ENCODE assay signal across 8 mouse cellular contexts in genomic region chr17:80726821-80727220, GRCm38 (mm10). TPM values are rescaled to one million over a fixed set of nuclear protein-coding genes. Genes with fewer than 3 reads are reported as not detected.
DNase-seq lines count a peak whose midpoint lies in the region; ATAC-seq and TF ChIP-seq lines count a peak whose summit lies in the region.

No protein-coding gene starts in this region.

- H3K27ac ChIP-seq in spleen, adult 2 months (ENCODE audit: insufficient read depth, low read length) = no peak overlapping the region
- H3K27ac ChIP-seq in forebrain, embryonic 10.5 days = peak overlapping the region; percentile 96
- H3K27ac ChIP-seq in hindbrain, embryonic 14.5 days = peak overlapping the region; percentile 93
- no peak overlapping the region for H3K27ac ChIP-seq in liver, embryonic 11.5 days (ENCODE audit: low read depth, low read length)
- H3K27ac ChIP-seq in neural tube, embryonic 12.5 days = no peak overlapping the region

- 44% methylated on average over 8 of the region's 8 CpGs for WGBS in spleen, adult 2 months
- 22% methylated on average over 8 of the region's 8 CpGs for WGBS in forebrain, embryonic 10.5 days
- WGBS in hindbrain, embryonic 14.5 days = 11% methylated on average over 8 of the region's 8 CpGs
- WGBS in liver, embryonic 11.5 days = 28% methylated on average over 8 of the region's 8 CpGs
- WGBS in neural tube, embryonic 12.5 days = 12% methylated on average over 8 of the region's 8 CpGs

- peak overlapping the region; percentile 12; the same call in 1 of the 2 replicates for H3K4me3 ChIP-seq in spleen, adult 2 months (ENCODE audit: extremely low read depth, insufficient read depth, insufficient read length)
- H3K4me3 ChIP-seq in forebrain, embryonic 10.5 days = peak overlapping the region; percentile 98
- peak overlapping the region; percentile 98 for H3K4me3 ChIP-seq in hindbrain, embryonic 14.5 days (replicated peaks; ENCODE audit: low read length)
- peak overlapping the region; percentile 88 for H3K4me3 ChIP-seq in liver, embryonic 11.5 days (ENCODE audit: low read depth, low read length)
- peak overlapping the region; percentile 88 for H3K4me3 ChIP-seq in neural tube, embryonic 12.5 days

- no peak for TF ChIP-seq CTCF in spleen, adult 2 months (IDR thresholded peaks at IDR 0.05; ENCODE audit: extremely low read depth, insufficient read depth, insufficient read length, insufficient replicate concordance)

- H3K9ac ChIP-seq in hindbrain, embryonic 14.5 days = peak overlapping the region; percentile 99
- peak overlapping the region; percentile 86 for H3K9ac ChIP-seq in liver, embryonic 11.5 days (ENCODE audit: low read depth, low read length)
- H3K9ac ChIP-seq in neural tube, embryonic 12.5 days = peak overlapping the region; percentile 29; the same call in 1 of the 2 replicates

- TF ChIP-seq POLR2A in spleen, adult 2 months (IDR thresholded peaks at IDR 0.05; ENCODE audit: low read depth, low read length) = no peak

- no peak for DNase-seq in spleen, adult 2 months (ENCODE audit: low read depth in 1 of 2, low spot score in 2 of 2)
- DNase-seq in spleen, postnatal 10 days (ENCODE audit: low spot score in 2 of 2) = no peak
- no peak for DNase-seq in forebrain, embryonic 10.5 days (ENCODE audit: extremely low spot score, low spot score)
- peak; percentile 36 for DNase-seq in hindbrain, embryonic 14.5 days (ENCODE audit: low spot score)
- no peak for DNase-seq in liver, embryonic 11.5 days (ENCODE audit: low spot score)

- H3K4me1 ChIP-seq in spleen, adult 2 months (ENCODE audit: control insufficient read depth, insufficient read depth, insufficient read length) = peaks cover 3% of the 10 kb centered on the region; the same call in 1 of the 2 replicates
- H3K4me1 ChIP-seq in forebrain, embryonic 10.5 days = peaks cover 30% of the 10 kb centered on the region
- H3K4me1 ChIP-seq in hindbrain, embryonic 14.5 days (replicated peaks; ENCODE audit: control insufficient read depth, insufficient read depth, low read length) = peaks cover 39% of the 10 kb centered on the region
- H3K4me1 ChIP-seq in liver, embryonic 11.5 days (replicated peaks; ENCODE audit: control insufficient read depth, insufficient read depth, low read length) = peaks cover 8% of the 10 kb centered on the region
- H3K4me1 ChIP-seq in neural tube, embryonic 12.5 days = peaks cover 19% of the 10 kb centered on the region

- ATAC-seq in hindbrain, embryonic 14.5 days (ENCODE audit: low FRiP score) = no peak
- no peak for ATAC-seq in liver, embryonic 11.5 days (replicated peaks; ENCODE audit: low FRiP score)
- ATAC-seq in neural tube, embryonic 12.5 days (ENCODE audit: low FRiP score, low read depth) = no peak
- no peak for ATAC-seq in erythroid progenitor cell, adult 5-6 weeks (replicated peaks; ENCODE audit: low FRiP score, poor library complexity, severe bottlenecking)
- ATAC-seq in monocyte, adult 5-6 weeks (replicated peaks; ENCODE audit: insufficient number of reproducible peaks, low FRiP score, low TSS enrichment, poor library complexity, severe bottlenecking) = no peak

- peak overlapping the region; percentile 55 for H3K4me2 ChIP-seq in hindbrain, embryonic 14.5 days (replicated peaks)
- peak overlapping the region; percentile 92 for H3K4me2 ChIP-seq in liver, embryonic 11.5 days
- peak overlapping the region; percentile 65 for H3K4me2 ChIP-seq in neural tube, embryonic 12.5 days (replicated peaks)

- H3K9me3 ChIP-seq in forebrain, embryonic 10.5 days = peaks cover 3% of the 10 kb centered on the region; the same call in 1 of the 2 replicates
- H3K9me3 ChIP-seq in hindbrain, embryonic 14.5 days (ENCODE audit: control insufficient read depth, low read length) = no peaks in the 10 kb centered on the region
- H3K9me3 ChIP-seq in liver, embryonic 11.5 days (ENCODE audit: control insufficient read depth, low read length) = no peaks in the 10 kb centered on the region
- no peaks in the 10 kb centered on the region for H3K9me3 ChIP-seq in neural tube, embryonic 12.5 days

- no peaks in the 10 kb centered on the region for H3K36me3 ChIP-seq in spleen, adult 2 months (ENCODE audit: control insufficient read depth, insufficient read depth, low read length)
- H3K36me3 ChIP-seq in forebrain, embryonic 10.5 days (replicated peaks) = peaks cover 13% of the 10 kb centered on the region
- no peaks in the 10 kb centered on the region for H3K36me3 ChIP-seq in hindbrain, embryonic 14.5 days (replicated peaks; ENCODE audit: control insufficient read depth, insufficient read depth)
- no peaks in the 10 kb centered on the region for H3K36me3 ChIP-seq in liver, embryonic 11.5 days (ENCODE audit: control insufficient read depth, insufficient read depth, low read length)
- no peaks in the 10 kb centered on the region for H3K36me3 ChIP-seq in neural tube, embryonic 12.5 days

- H3K27me3 ChIP-seq in spleen, adult 2 months (ENCODE audit: control insufficient read depth, insufficient read depth, low read length) = peaks cover 5% of the 10 kb centered on the region; the same call in 1 of the 2 replicates
- H3K27me3 ChIP-seq in forebrain, embryonic 10.5 days (ENCODE audit: poor library complexity, severe bottlenecking) = no peaks in the 10 kb centered on the region
- no peaks in the 10 kb centered on the region for H3K27me3 ChIP-seq in hindbrain, embryonic 14.5 days (ENCODE audit: control insufficient read depth, insufficient read depth, low read length)
- no peaks in the 10 kb centered on the region for H3K27me3 ChIP-seq in liver, embryonic 11.5 days (replicated peaks; ENCODE audit: control insufficient read depth, insufficient read depth, low read length)
- no peaks in the 10 kb centered on the region for H3K27me3 ChIP-seq in neural tube, embryonic 12.5 days (replicated peaks)

RNA-seq across cellular contexts. Expression of gene Map4k3, which starts 1.5 kb away (rescaled TPM):
- 4.3 and 5.4 TPM in 2 replicates for polyA plus RNA-seq in spleen, adult 2 months (2012; rRNA removed)
- polyA plus RNA-seq in forebrain, embryonic 10.5 days (2016; fragmentation: Nextera tagmentation; extraction: Ambion mirVana) = 13.9 and 15.9 TPM in 2 replicates
- polyA plus RNA-seq in hindbrain, embryonic 14.5 days (2014; fragmentation: Nextera tagmentation; extraction: Ambion mirVana) = 38.2 and 40.7 TPM in 2 replicates
- polyA plus RNA-seq in liver, embryonic 11.5 days (2014; fragmentation: Nextera tagmentation; extraction: Ambion mirVana) = 9.9 TPM in 2 replicates
- polyA plus RNA-seq in neural tube, embryonic 12.5 days (2016; fragmentation: Nextera tagmentation; extraction: Ambion mirVana) = 30.6 and 32.5 TPM in 2 replicates
- total RNA-seq in erythroid progenitor cell, adult 5-6 weeks (2015; ENCODE audit: low replicate concordance) = 2.9 TPM in 2 replicates
- total RNA-seq in erythroid progenitor cell, adult 5-6 weeks (2017; ENCODE audit: low replicate concordance) = 1.0 and 2.2 TPM in 2 replicates
- total RNA-seq in monocyte, adult 5-6 weeks (2017) = 26.7 to 39.3 TPM (median 27.8 TPM) in 3 replicates

Comparison
In these comparisons a context has a peak if more than half of its experiments do, and no peak if none do; other contexts are left out.
1. H3K27ac ChIP-seq: peak in forebrain, embryonic 10.5 days (single experiment) and hindbrain, embryonic 14.5 days (single experiment); none in spleen, adult 2 months (single experiment), liver, embryonic 11.5 days (single experiment) and neural tube, embryonic 12.5 days (single experiment).
2. H3K4me3 ChIP-seq: peak in every context shown above with its lines; median percentile 98 in forebrain, embryonic 10.5 days; 98 in hindbrain, embryonic 14.5 days; 88 in liver, embryonic 11.5 days; 88 in neural tube, embryonic 12.5 days; 12 in spleen, adult 2 months.
3. H3K9ac ChIP-seq: peak in every context shown above with its lines; median percentile 99 in hindbrain, embryonic 14.5 days; 86 in liver, embryonic 11.5 days; 29 in neural tube, embryonic 12.5 days.
4. Peak in every context shown above with its lines, with median percentiles within 50 percentile points of each other: H3K4me2 ChIP-seq.